Mouse (Mus musculus) gastrocnemius, postnatal 25 days (tissue): ENCODE measurements around the gene Pjvk. TPM values are rescaled to one million over a fixed set of nuclear protein-coding genes. Genes with fewer than 3 reads are reported as not detected.

Experiments used
- total RNA-seq, 2 experiments: library from RNA; stranded (reverse); gene quantifications; 1 replicate in 1 of 2; 2 replicates in 1 of 2; pipeline ENCODE4 v1.2.3; 2021

Pjvk gene
- total RNA-seq, 2 experiments from 2014 or later = not detected

Other genes with a start within 250 kb of the Pjvk start
- 10 to 100 TPM; 31.9 to 35.8 TPM for gene Osbpl6, start 242.0 kb upstream of the Pjvk start, total RNA-seq
- gene Prkra, start 461 bp upstream of the Pjvk start, total RNA-seq = 1 to 10 TPM; 4.6 to 5.4 TPM
- gene Fkbp7, start 24.6 kb downstream of the Pjvk start, total RNA-seq = 10 to 100 TPM; 10.3 to 13.7 TPM
- 1 to 10 TPM; 7.5 to 8.1 TPM for gene Plekha3, start 26.8 kb downstream of the Pjvk start, total RNA-seq